Comparison of ENCODE assay signal across 17 mouse cellular contexts in genomic region chr5:123780716-123781115, GRCm38 (mm10). TPM values are rescaled to one million over a fixed set of nuclear protein-coding genes. Genes with fewer than 3 reads are reported as not detected.
DNase-seq lines count a peak whose midpoint lies in the region; ATAC-seq lines count a peak whose summit lies in the region.
"Had no signal": no experiment of that assay in that cellular context is flagged by ENCODE, and none has a peak within 500 bp of the region (broad histone marks: within the 10 kb centered on the region; RNA-seq: fewer than 3 reads in every experiment).

No protein-coding gene starts in this region.

- 0 out of 2 replicates have a peak, but pooled peaks have one; percentile 23 for ATAC-seq in neutrophil, adult 5-6 weeks (ENCODE audit: extremely low read depth, insufficient number of reproducible peaks, low FRiP score, poor library complexity, severe bottlenecking)
- no peak for ATAC-seq in erythroid progenitor cell, adult 5-6 weeks (replicated peaks; ENCODE audit: low FRiP score, poor library complexity, severe bottlenecking)
- ATAC-seq: forebrain, embryonic 14.5 days; hindbrain, embryonic 16.5 days had no signal

- peak; percentile 61 for DNase-seq in T-cell, adult 2 months (ENCODE audit: low spot score)
- DNase-seq in thymus, postnatal 10 days (ENCODE audit: low spot score in 2 of 2), result peak; percentile 28 to 47
- peak; percentile 60 for DNase-seq in thymus, postnatal 4 days
- no peak for DNase-seq in lung, postnatal 14 days
- DNase-seq in adrenal gland, postnatal 10 days, result no peak
- DNase-seq: adrenal gland, adult 8-10 months; cerebellum, adult 18-20 months; cerebellum, adult 9-11 months; gastrocnemius, adult 2 months; gastrocnemius, postnatal 36 days; heart, adult 11 months; heart, postnatal 10 days; heart, postnatal 4 days had no signal

RNA-seq across cellular contexts. Expression of gene Kntc1, which starts 31.2 kb away (rescaled TPM):
- 0.12 TPM in 1 of 2 replicates, not detected in the other for total RNA-seq in neutrophil, adult 5-6 weeks (2017)
- total RNA-seq in adrenal gland, postnatal 10 days (2021), result 10 to 100 TPM in 1 of 2 experiments, 1 to 10 TPM in 1; 8.0 to 12.9 TPM
- total RNA-seq in erythroid progenitor cell, adult 5-6 weeks (2015; ENCODE audit: low replicate concordance), result 152 and 208 TPM in 2 replicates
- total RNA-seq in erythroid progenitor cell, adult 5-6 weeks (2017; ENCODE audit: low replicate concordance), result 122 and 174 TPM in 2 replicates
- total RNA-seq: gastrocnemius, adult 2 months had no signal

RNA-seq across cellular contexts. Expression of gene Rsrc2, which starts 31.5 kb away (rescaled TPM):
- total RNA-seq in neutrophil, adult 5-6 weeks (2017), result 384 and 420 TPM in 2 replicates
- 10 to 100 TPM; 63.7 to 76.4 TPM for total RNA-seq in adrenal gland, postnatal 10 days (2021)
- total RNA-seq in erythroid progenitor cell, adult 5-6 weeks (2015; ENCODE audit: low replicate concordance), result 112 and 156 TPM in 2 replicates
- 185 and 272 TPM in 2 replicates for total RNA-seq in erythroid progenitor cell, adult 5-6 weeks (2017; ENCODE audit: low replicate concordance)

RNA-seq across cellular contexts. Expression of gene Zcchc8, which starts 59.8 kb away (rescaled TPM):
- 78.0 and 87.7 TPM in 2 replicates for total RNA-seq in neutrophil, adult 5-6 weeks (2017)
- 10 to 100 TPM; 39.7 to 54.2 TPM for total RNA-seq in adrenal gland, postnatal 10 days (2021)
- 68.8 and 69.6 TPM in 2 replicates for total RNA-seq in erythroid progenitor cell, adult 5-6 weeks (2015; ENCODE audit: low replicate concordance)
- total RNA-seq in erythroid progenitor cell, adult 5-6 weeks (2017; ENCODE audit: low replicate concordance), result 120 and 155 TPM in 2 replicates

Comparison
In these comparisons a context has a peak if more than half of its experiments do, and no peak if none do; other contexts are left out.
1. DNase-seq: peak in T-cell, adult 2 months (single experiment), thymus, postnatal 10 days (2 of 2) and thymus, postnatal 4 days (single experiment); none in lung, postnatal 14 days (single experiment) and adrenal gland, postnatal 10 days (single experiment).
2. RNA of gene Kntc1, which starts 31.2 kb away (total RNA-seq): 122 to 208 TPM in erythroid progenitor cell, adult 5-6 weeks; 8.0 to 12.9 TPM in adrenal gland, postnatal 10 days and 0.12 TPM in neutrophil, adult 5-6 weeks; every median in the first group is over 4 times any median in the second.